Mouse (Mus musculus) adrenal gland, postnatal 4 days (tissue): ENCODE measurements around the gene AC140267.1. TPM values are rescaled to one million over a fixed set of nuclear protein-coding genes. Genes with fewer than 3 reads are reported as not detected.

Source experiments
- DNase-seq, 2 experiments: peaks; one replicate each; pipeline ENCODE4 v3.0.0; 2021 to 2022; ENCODE audit warnings: low spot score in 2 of 2, mixed read lengths in 2 of 2
- total RNA-seq, 2 experiments: library from RNA; stranded (reverse); gene quantifications; 2 replicates each; pipeline ENCODE4 v1.2.3; 2021

Gene AC140267.1
- total RNA-seq, 2 experiments from 2014 or later = 7.3 to 8.9 TPM

GRCm38 (mm10) chr15:80228071-80228800, 7.4 kb upstream of the AC140267.1 start:
- DNase-seq = no peak

- DNase-seq = no peak
Observed at GRCm38 (mm10) chr15:80232331-80232730, 3.3 kb upstream of the AC140267.1 start.

GRCm38 (mm10) chr15:80233053-80233452, 2.6 kb upstream of the AC140267.1 start:
- DNase-seq = no peak

GRCm38 (mm10) chr15:80233733-80234509, 1.7 kb upstream of the AC140267.1 start, which contains the start of gene Mief1:
Mief1 (plus strand) TSS chr15:80234018.
- peak; percentile 91 to 95 for DNase-seq

GRCm38 (mm10) chr15:80248135-80248534, 12.5 kb downstream of the AC140267.1 start:
- DNase-seq = no peak

- DNase-seq = no peak
Observed at GRCm38 (mm10) chr15:80248596-80248995, 13.0 kb downstream of the AC140267.1 start.

GRCm38 (mm10) chr15:80249672-80250071, 14.0 kb downstream of the AC140267.1 start:
- DNase-seq = no peak

GRCm38 (mm10) chr15:80250586-80250985, 15.0 kb downstream of the AC140267.1 start:
- DNase-seq = no peak

GRCm38 (mm10) chr15:80253530-80253929, 17.9 kb downstream of the AC140267.1 start:
- DNase-seq = no peak

- no peak for DNase-seq
Observed at GRCm38 (mm10) chr15:80254207-80254606, 18.6 kb downstream of the AC140267.1 start.

- peak; percentile 86 to 97 for DNase-seq
Observed at GRCm38 (mm10) chr15:80254847-80255645, 19.4 kb downstream of the AC140267.1 start, which contains the start of gene Atf4. Atf4 (plus strand) TSS chr15:80255184.

GRCm38 (mm10) chr15:80255646-80256121, 20.0 kb downstream of the AC140267.1 start:
- DNase-seq = peak; percentile 75 to 80

- no peak for DNase-seq
Observed at GRCm38 (mm10) chr15:80256242-80256641, 20.6 kb downstream of the AC140267.1 start.

- no peak for DNase-seq
Observed at GRCm38 (mm10) chr15:80256656-80257601, 21.3 kb downstream of the AC140267.1 start.

- no peak for DNase-seq
Observed at GRCm38 (mm10) chr15:80257602-80258239, 22.1 kb downstream of the AC140267.1 start.

- no peak for DNase-seq
Observed at GRCm38 (mm10) chr15:80258240-80259170, 22.9 kb downstream of the AC140267.1 start.

GRCm38 (mm10) chr15:80259406-80260045, 23.9 kb downstream of the AC140267.1 start:
- DNase-seq = no peak

- peak; percentile 60 to 78 for DNase-seq
Observed at GRCm38 (mm10) chr15:80260677-80261076, 25.0 kb downstream of the AC140267.1 start.
